Mouse (Mus musculus): Measurements from ENCODE around the gene Dop1b.

Dop1b gene

GRCm38 (mm10) chr16:93830916-93831315 is 119.2 kb downstream of the Dop1b start:
- 87% methylated on average over 5 of the region's 5 CpGs for WGBS

GRCm38 (mm10) chr16:93831627-93832395 is 120.1 kb downstream of the Dop1b start, which contains the start of gene Morc3:
Gene Morc3, plus strand, starts transcription at chr16:93832121.
- WGBS = 10% methylated on average over 55 of the region's 55 CpGs

- under 1% methylated on average over 61 of the region's 69 CpGs for WGBS
Observed at GRCm38 (mm10) chr16:93832451-93833276, 121.0 kb downstream of the Dop1b start.

- 90% methylated on average over 6 of the region's 6 CpGs for WGBS
Observed at GRCm38 (mm10) chr16:93833551-93833950, 121.8 kb downstream of the Dop1b start.

- 70% methylated on average over 2 of the region's 2 CpGs for WGBS
Observed at GRCm38 (mm10) chr16:93834076-93834475, 122.4 kb downstream of the Dop1b start.

GRCm38 (mm10) chr16:93839049-93839448 is 127.3 kb downstream of the Dop1b start:
- WGBS = 98% methylated on average over 1 of the region's 1 CpGs

- WGBS = 97% methylated on average over 3 of the region's 3 CpGs
Observed at GRCm38 (mm10) chr16:93850527-93850926, 138.8 kb downstream of the Dop1b start.

- 79% methylated on average over 4 of the region's 4 CpGs for WGBS
Observed at GRCm38 (mm10) chr16:93859967-93860366, 148.3 kb downstream of the Dop1b start.
